Mouse (Mus musculus) neural tube, embryonic 10.5 days (tissue): ENCODE measurements around the gene Pan3.
A peak's percentile ranks its signal among the peaks of the same experiment; 100 is the strongest.

Experiments
- DNase-seq: peaks from one replicate; pipeline ENCODE4 v3.0.0-alpha.2; 2017; ENCODE audit warnings: low spot score; ENCODE audit errors: extremely low spot score

The Pan3 gene

DNA sequence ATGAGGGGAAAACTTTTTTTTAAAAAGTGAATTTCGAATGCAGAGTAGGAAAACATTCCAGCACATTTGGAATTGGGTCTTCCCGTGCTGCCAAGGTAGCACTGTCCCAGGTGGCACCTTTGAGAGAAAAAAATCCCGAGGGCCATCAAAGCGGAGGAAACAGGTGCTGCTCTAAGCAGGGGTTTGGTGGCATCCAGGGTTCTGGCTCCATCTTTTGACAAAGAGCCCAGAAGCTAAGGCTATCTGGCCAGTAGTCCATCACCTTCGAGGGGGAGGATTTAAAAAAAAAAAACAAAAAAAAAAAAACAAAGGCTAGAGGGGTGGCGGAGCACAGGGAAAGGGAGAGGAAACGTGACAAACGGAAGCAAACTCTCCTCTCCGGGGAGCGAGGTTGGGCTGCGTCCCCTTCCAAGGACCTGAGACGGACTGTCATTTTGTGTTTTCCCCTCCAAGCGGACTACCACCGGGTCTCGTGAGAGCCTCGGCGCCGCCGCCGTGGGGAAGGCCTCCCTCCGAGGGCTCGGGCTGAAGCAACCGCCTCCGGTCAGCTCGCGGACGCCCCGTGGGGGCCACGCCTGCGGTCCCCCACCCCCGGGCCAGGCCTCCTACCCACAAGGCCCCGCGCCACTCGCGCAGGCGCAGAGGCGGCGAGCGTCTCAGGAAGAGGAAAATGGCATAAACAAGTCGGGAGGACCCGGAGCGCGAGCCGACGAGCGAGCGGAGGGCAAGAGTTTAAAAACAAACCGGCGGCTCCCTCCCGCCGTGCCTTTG is at the start of gene Pan3:
Pan3 (plus strand) TSS at position 627 of the 771 bp plus-strand sequence.
- peak; percentile 96 for DNase-seq

DNA sequence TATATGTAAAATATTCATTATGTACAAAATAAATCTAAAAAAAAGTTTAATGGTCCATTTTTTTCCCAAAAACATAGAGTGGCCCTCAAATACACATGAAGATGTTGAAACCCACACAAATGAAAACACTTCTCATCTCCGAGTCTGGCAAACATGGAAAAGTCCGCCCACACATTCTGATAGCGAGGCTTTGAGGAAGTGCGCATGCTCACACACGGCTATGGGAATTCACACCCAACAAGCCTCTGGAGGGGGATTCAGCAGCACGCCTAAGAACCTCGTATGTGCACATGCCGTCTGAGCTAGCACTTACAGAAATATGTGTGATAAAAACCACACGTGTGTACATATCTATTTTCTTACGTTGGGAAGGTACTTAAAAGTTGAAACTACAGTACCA is 48.6 kb upstream of the Pan3 start:
- no peak for DNase-seq

DNA sequence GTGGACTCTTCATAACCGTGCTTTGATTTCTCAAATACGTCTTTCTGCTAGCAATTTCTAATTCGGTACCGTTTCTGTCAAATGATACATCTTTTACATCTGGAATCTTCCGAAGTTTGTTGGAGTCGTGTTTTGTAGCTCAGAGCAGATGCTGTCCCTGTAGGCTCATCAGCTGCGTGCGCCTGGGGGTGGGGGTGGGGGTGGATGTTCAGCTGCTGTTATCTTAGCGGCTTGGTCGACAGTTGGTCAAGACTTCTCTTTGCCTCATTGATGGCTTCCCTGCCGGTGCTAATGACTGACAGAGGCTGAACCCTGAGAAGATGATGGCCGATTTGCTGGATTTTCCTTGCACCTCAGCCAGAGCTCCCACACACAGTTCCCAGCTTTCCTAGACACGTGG is 43.1 kb upstream of the Pan3 start:
- DNase-seq, result no peak

DNA sequence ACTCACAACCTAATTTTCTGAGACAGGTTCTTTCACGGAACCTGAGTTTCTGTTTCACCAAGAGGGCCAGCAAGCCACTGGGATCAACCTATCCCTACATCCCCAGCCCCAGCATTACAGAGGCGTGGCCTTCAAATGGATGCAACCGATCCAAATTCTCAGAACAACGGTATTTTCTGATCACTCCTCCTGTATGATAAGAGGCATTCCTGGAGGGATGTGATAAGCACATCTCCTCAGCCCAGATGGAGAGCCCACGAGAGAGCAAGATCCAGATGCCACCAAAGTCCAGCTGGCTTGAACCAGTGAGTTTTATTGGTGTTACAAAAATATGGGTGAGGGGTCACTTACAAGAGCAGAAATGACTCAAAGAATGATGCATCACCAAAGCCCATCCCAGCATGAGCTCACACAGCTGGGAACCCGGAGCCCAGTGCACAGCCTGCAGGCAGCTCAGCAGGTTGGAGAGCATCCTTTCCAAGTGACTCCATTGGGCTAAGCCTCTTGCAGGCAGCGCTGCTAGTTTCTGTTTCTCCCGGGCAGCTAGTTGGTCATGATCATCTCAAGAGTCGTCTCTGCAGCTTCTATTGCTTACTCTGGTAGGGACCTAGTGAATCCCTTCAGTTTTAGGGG is 41.5 kb upstream of the Pan3 start:
- no peak for DNase-seq

DNA sequence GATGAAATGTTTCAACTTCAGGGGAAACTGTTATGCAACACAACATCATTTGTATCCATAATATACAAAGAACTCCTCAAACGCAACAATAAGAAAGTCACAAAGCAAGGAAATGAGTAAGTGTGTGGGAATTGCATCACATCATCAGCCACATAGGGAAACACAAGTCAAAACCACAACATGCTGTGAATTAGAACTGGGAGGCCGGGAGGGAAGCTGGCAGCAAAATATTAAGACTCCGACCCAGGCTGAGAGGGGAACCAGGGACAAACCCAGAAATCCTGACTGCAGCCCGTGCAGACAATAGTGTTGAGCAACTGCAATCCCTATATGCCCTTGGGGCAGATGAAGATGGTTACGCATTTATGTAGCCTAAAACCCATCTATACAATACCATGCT is 40.9 kb upstream of the Pan3 start:
- DNase-seq, result no peak

DNA sequence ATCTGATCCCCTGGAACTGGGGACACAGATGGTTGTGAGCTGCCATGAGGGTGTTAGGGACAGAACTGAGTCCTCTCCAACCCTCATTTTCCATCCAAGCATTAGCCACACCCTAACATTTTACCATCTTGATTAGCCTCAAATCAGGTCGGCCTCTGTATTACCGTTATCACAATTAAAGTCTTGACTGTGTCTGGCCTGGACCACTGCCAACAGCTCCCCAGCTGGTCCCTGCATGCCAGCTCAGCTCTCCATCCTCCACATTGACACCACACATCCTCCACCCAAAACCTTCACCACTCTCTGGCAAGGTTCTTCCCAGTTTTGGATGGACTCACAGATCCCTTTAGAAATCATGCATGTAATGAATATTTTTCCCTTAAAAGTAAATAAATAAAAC is 39.2 kb upstream of the Pan3 start:
- no peak for DNase-seq

DNA sequence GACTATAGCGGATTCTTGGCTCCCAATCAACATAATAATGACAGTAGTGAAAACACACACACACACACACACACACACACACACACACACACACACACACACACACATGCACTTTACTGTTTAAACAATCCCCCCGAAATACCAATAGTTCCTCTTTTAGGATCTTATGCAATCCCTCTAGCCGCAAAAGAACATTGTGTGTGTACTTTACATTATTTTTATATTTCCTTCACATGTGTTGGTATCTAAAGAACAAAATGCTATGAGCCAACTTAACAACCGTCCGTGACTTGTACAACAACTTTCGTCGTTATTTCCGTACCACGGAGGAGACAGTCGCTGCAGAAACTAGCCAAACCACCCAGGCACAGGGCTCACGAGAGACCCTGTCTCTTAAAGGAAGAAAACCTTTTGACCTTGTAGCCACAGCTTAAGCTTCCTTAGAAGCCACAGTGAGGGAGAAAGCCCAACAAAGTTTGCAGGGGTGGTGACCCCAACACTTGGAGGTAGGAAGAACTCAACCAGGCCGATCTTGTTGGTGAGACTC is 37.2 kb upstream of the Pan3 start:
- no peak for DNase-seq

DNA sequence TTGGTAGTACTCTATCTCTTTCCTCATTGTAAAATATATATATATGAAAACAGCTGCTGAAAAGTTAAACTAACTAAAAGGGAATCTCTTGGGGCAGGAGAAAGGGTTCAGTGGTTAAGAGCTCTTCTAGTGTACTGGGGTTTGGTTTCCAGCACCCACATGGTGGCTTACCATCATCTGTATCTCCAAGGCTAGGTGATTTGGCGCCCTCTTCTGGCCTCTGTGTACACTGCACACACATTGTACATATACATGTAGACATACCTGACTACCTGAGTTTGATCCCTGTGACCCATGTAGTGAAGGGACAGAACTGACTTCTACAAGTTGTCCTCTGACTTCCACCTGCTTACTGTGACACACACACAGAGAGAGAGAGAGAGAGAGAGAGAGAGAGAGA is 34.9 kb upstream of the Pan3 start:
- DNase-seq, result no peak

DNA sequence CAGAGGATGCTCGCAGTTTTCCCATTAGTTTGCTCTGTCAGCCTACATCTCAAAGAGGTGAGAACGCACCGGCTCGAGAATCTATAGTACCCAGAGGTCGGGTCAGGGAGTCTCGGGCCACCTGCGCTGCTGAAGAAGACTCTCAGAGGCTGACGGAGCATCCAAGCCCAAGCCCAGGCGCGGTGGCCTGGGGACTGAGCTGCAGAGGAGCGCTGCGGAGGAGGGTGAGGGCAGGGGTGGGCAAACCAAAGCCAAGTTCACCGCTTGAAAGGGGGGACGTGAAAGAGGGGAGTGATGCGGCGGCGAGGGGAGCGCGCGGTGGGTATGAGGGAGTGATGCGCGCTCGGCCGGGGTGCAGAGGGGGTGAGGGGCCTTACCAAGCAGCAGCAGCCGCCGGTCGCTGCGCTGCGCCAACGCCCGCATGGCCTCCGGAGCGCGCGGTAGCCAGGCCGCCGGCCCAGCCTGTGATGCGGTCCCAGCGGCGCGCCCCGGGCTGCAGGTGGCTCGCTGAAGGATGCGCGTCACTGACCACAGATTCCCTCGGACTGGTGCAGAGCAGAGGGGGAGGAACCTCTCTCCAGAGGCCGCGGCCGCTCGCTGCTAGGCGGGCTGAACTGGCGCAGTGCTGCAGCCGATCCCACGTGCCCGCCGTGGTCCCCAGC is 30.0 kb upstream of the Pan3 start, which contains the start of gene Flt3:
Flt3 (minus strand) TSS at position 647 of the 662 bp plus-strand sequence.
- peak; percentile 63 for DNase-seq

DNA sequence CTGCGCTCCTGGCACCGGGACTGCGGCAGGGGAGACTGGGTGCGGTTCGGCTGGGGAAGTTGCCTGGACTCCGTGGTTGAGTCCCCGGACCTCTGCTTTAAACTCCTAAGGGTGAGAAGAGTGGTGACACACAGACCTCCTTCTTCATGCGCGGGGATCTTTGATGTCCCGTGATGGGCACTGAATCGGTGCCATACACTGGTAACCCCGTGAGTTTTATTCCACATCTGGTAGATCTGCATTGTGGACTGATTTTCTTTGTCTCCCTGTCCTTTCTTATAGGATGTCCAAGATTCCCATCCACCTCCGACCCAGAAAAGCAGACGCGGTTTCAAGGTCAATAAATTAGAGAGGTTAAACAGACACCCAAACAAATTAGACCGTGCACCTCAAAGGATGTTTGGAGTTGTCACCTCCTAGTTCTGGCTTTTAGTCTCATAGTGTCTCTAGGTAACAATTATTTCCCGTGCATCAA is 29.4 kb upstream of the Pan3 start:
- DNase-seq, result no peak

DNA sequence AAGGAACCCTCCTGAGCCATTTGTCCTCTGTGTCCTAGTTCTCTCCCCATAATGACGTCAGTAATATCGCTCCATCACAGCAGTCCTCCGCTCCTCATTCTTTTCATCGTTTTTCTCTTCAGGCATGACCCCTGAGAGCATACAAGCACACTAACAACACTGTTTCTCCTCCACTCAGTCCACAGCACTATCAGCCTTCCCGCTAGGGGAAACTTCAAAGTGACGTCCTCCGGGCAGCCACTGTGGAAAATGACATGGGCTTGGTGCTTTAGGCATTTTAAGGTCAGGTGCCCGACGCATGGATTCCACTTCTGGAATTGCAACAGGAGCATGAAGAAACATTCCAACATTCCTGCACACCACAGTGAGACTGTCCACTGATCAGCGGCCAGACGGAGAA is 28.9 kb upstream of the Pan3 start:
- DNase-seq, result peak; percentile 18

DNA sequence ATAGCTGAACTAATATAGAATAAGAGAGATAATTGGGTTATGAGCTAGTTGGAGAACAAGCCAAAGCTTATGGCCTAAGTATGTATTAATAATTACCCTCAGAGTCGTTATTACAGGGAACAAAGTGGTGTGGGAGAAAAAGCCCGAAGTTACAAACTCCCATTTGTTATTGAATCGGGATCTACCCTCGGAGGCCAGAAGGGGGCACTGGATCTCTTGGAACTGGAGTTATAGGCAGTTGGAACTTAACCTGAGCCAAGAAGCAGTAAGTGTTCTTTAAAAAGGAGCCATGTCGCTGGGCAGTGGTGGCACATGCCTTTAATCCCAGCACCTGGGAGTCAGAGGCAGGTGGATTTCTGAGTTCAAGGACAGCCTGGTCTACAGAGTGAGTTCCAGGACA is 27.5 kb upstream of the Pan3 start:
- peak; percentile 36 for DNase-seq

DNA sequence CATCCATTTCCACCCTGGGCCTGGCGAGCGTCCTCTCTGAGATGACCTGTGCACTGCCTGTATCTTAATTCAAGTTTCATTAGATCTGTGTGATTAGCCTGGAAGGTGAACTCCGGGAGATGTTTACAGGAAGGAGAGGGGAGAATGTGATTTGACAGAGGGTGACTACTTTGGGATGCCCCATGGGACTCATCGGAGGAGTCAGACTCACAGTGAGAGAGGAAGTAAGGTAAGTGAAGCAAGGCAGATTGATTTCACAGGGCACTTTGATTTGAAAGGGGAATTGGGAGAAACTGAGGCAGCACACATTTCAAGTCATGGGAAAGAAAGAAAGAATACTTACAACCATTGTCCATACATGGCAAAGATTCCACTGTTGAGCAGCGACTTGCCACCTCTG is 23.8 kb upstream of the Pan3 start:
- DNase-seq, result no peak

DNA sequence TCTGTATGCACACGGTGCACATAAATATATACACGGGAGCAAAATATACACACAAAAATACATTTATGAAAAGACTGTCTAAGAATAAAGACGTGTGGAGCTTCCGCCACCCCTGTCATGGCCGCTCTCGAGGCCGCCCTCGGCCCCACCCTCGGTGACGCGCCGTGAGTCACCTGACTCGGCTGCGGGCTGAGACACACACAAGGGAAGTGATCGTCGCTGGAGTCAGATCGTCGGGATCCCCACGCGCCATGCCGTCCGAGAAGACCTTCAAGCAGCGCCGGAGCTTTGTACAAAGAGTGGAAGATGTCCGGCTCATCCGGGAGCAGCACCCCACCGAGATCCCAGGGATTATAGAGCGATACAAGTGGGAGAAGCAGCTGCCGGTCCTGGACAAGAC is 21.2 kb upstream of the Pan3 start:
- no peak for DNase-seq

DNA sequence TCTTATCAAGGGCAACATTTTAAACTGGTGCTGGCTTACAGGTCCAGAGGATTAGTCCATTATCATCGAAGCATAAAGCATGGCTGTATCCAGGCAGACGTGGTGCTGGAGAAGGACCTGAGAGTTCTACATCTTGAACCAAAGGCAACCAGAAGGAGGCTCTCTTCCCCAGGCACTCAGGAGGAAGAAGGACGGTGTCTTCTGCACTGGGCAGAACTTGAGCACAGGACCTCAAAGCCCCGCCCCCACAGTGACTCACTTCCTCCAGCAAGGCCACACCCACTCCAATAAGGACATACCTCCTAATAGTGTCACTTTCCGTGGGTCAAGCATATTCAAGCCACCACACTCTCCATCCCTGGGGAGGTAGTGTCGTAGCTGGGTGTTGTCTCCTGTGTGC is 19.4 kb upstream of the Pan3 start:
- no peak for DNase-seq

DNA sequence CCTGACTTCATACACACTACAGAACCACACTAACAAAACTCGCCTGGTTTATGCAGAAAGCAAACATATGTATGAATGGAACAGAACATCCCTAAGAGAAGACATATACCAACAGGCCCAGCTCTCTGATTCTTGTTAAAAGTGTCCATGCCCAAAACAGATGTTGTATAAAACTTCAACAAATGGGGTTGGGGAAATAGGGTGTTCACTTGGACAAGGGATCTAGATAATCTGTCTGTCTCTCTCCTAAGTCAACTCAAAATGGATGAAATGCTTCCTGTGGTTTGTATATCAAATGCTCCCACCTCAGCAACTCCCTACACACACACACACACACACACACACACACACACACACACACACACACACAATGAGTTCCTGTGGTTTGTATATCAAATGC is 12.0 kb upstream of the Pan3 start:
- no peak for DNase-seq

DNA sequence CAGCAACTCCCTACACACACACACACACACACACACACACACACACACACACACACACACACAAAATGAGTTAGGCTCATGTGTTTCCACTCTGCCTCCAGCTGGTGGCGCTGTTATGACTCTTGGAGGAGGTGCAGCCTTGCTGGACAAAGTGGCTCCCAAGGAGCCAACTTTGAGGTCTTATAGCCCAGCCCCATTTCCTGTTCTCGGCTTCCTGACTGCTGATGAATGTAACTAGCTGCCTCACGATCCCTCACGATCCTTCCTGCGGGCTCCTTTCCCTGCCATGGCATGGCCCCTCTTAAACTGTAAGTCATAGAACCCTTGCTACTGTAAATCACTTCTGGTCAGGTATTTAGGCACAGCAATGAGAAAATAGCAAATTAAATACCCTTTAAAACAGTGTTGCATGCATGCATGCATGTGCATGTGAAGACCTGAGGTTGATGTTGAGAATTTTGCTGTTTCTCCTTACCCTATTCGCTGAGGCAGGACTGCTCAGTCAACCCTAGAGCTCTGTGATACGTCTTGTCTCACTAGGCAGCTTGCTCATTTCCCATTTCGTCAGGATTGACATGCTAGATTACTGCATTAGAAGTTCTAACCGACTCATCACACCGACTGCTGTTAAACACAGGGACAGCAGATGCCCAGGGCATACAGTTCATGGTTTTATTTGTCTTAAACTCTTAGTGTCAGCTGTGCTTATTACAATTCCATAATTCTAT is 11.4 kb upstream of the Pan3 start:
- no peak for DNase-seq

DNA sequence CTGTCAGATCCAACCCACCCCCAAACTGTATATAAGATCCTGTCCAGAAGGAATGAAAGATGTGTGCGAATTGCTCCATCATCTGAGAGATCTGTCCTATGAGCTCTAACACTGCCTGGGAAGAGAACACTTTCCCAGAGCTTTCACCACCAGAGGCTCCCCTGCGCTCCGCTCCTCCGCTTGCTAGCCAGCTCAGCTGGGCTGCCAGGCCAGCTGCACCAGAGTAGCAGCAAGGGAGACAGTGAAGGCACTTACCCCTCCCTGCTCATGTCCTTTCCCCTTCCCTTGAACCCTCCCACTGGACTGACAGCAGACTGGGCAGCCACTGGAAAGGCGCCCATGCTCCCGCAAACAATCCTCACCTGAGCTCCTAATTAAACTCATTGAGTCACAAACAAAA is 6.3 kb upstream of the Pan3 start:
- DNase-seq, result no peak

DNA sequence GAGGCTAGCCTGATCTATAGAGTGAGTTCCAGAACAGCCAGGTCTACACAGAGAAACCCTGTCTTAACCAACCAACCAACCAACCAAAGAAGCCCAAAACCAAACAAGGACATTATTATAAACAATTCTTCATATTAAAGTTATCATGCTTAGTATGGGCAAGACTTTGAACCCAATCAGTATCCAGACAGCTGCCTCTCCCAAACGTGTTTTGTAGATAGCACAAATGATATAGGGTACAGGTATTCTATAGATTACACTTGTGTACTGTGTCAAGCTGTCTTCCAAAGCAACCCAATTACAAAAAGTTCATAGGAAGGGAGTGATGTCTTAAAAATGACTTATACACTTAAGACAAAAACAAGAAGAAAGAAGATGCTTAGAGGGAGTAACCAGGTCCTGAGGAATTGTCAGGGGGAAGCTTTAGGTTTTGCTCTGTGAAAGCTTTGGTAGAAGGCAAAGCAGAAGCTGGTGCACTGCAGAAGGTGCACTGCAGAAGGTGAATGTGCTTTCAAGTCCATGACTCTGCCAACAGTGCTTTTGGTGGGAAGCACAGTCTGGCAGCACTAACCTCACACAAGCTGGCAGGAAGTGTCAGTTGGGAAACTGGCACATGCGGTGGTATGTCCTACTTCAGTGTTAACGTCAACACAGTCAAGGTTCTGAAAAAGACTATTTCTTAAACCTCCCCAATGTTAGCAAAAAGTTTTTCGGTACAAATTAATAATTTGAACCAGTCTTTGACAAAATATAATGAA is 3.7 kb upstream of the Pan3 start:
- DNase-seq, result no peak

DNA sequence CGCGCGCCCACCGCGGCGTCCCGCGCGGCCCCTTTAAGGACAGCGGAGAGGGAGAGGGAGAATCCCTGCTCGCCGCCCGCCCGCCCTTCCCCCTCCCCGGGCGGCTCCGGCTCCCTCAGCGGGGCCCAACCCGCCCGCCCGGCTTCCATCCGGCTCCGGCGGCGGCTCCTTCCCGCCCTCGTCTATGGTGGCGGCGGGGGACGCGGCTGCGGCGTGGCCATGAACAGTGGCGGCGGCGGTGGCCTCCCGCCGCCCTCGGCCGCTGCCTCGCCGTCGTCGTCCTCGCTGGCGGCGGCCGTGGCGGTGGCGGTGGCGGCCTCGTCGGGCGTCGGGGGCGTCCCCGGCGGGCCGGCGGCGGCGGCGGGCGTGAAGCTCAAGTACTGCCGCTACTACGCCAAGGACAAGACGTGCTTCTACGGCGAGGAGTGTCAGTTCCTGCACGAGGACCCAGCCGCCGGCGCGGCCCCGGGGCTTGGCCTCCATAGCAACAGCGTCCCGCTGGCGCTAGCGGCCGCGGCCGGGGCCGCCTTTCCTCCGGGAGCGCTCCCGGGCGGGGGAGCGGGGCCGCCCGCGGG is 487 bp downstream of the Pan3 start:
- DNase-seq, result peak; percentile 67
